Mouse (Mus musculus) neural tube, embryonic 15.5 days (tissue): Measurements from ENCODE around the gene Lrrc4. TPM values are rescaled to one million over a fixed set of nuclear protein-coding genes. Genes with fewer than 3 reads are reported as not detected.

Experiments
- ATAC-seq: fragments of 200-750 bp; cut with Nextera tagmentation; 2 replicates; pipeline ENCODE4 v1.8.0; 2017; ENCODE audit warnings: mild to moderate bottlenecking, moderate TSS enrichment, moderate library complexity; ENCODE audit not compliant: low FRiP score
- H3K27ac ChIP-seq: fragments of 300-500 bp; sonication (generic); replicated peaks from 2 replicates; pipeline ENCODE4 v1.5.1; 2015; ENCODE audit warnings: mild to moderate bottlenecking, inconsistent platforms
- H3K27me3 ChIP-seq: fragments of 300-500 bp; sonication (generic); replicated peaks from 2 replicates; pipeline ENCODE4 v1.6.1; 2015; ENCODE audit warnings: inconsistent platforms
- H3K36me3 ChIP-seq: fragments of 300-500 bp; sonication (generic); 2 replicates; pipeline ENCODE4 v1.6.1; 2015; ENCODE audit warnings: inconsistent platforms
- H3K4me1 ChIP-seq: fragments of 300-500 bp; sonication (generic); 2 replicates; pipeline ENCODE4 v1.6.1; 2015; ENCODE audit warnings: inconsistent platforms
- H3K4me2 ChIP-seq: fragments of 300-500 bp; sonication (generic); 2 replicates; pipeline ENCODE4 v1.6.1; 2015; ENCODE audit warnings: inconsistent platforms, mild to moderate bottlenecking, moderate library complexity
- H3K4me3 ChIP-seq: fragments of 300-500 bp; sonication (generic); replicated peaks from 2 replicates; pipeline ENCODE4 v1.5.1; 2015; ENCODE audit warnings: mild to moderate bottlenecking, inconsistent platforms
- H3K9ac ChIP-seq: fragments of 300-500 bp; sonication (generic); replicated peaks from 2 replicates; pipeline ENCODE4 v1.6.1; 2015; ENCODE audit warnings: mild to moderate bottlenecking, inconsistent platforms
- H3K9me3 ChIP-seq: fragments of 300-500 bp; sonication (generic); replicated peaks from 2 replicates; pipeline ENCODE4 v1.6.1; 2016; ENCODE audit warnings: inconsistent platforms
- WGBS: fragments of 180-500 bp; shearing (Covaris S2); methylation state at CpG from one replicate; pipeline ENCODE4 v1.1.7; 2015; ENCODE audit warnings: mixed read lengths; 5-methylcytosine and 5-hydroxymethylcytosine counted together
- polyA plus RNA-seq: library from polyadenylated mRNA; unstranded; fragments of >200 nt; fragmentation: Nextera tagmentation; extraction: Ambion mirVana; gene quantifications from 2 replicates; pipeline ENCODE4 v1.2.1, GENCODE M21; 2015

Lrrc4 gene
- polyA plus RNA-seq, 1 experiment from 2014 or later, result 8.5 TPM

- no peaks in the 10 kb centered on the region for H3K9me3 ChIP-seq
- peaks cover 20% of the 10 kb centered on the region for H3K4me1 ChIP-seq
- no peak overlapping the region for H3K9ac ChIP-seq
- 82% methylated on average over 4 of the region's 4 CpGs for WGBS
- no peak overlapping the region for H3K4me3 ChIP-seq
- no peak overlapping the region for H3K4me2 ChIP-seq
- H3K36me3 ChIP-seq, result no peaks in the 10 kb centered on the region
- no peak for ATAC-seq
- no peak overlapping the region for H3K27ac ChIP-seq
- no peaks in the 10 kb centered on the region for H3K27me3 ChIP-seq
Observed at GRCm38 (mm10) chr6:28621431-28621830, 210.1 kb downstream of the Lrrc4 start.

GRCm38 (mm10) chr6:28618751-28619153, 212.8 kb downstream of the Lrrc4 start:
- 28% methylated on average over 7 of the region's 7 CpGs for WGBS
- peak; percentile 36; the same call in 1 of the 2 replicates for ATAC-seq

GRCm38 (mm10) chr6:28618299-28618698, 213.2 kb downstream of the Lrrc4 start:
- Histone ChIP-seq H3K4me2 (no peak overlapping the region), H3K27me3 (no peaks in the 10 kb centered on the region), H3K9me3 (no peaks in the 10 kb centered on the region), H3K27ac (no peak overlapping the region), H3K9ac (no peak overlapping the region), H3K4me3 (no peak overlapping the region), H3K36me3 (no peaks in the 10 kb centered on the region), H3K4me1 (peaks cover 23% of the 10 kb centered on the region)
- ATAC-seq, result no peak
- WGBS, result 32% methylated on average over 3 of the region's 3 CpGs

More at GRCm38 (mm10) chr6:28618751-28619153, 212.8 kb downstream of the Lrrc4 start:
- H3K9me3 ChIP-seq, result no peaks in the 10 kb centered on the region
- no peak overlapping the region for H3K4me2 ChIP-seq
- H3K4me3 ChIP-seq, result no peak overlapping the region
- no peaks in the 10 kb centered on the region for H3K27me3 ChIP-seq
- no peak overlapping the region for H3K27ac ChIP-seq
- H3K36me3 ChIP-seq, result no peaks in the 10 kb centered on the region
- no peak overlapping the region for H3K9ac ChIP-seq
- H3K4me1 ChIP-seq, result peaks cover 23% of the 10 kb centered on the region

GRCm38 (mm10) chr6:28615966-28616365, 215.6 kb downstream of the Lrrc4 start:
- no peak for ATAC-seq

GRCm38 (mm10) chr6:28615408-28615807, 216.1 kb downstream of the Lrrc4 start:
- Histone ChIP-seq H3K4me1 (peaks cover 19% of the 10 kb centered on the region), H3K9ac (no peak overlapping the region), H3K4me3 (no peak overlapping the region), H3K4me2 (no peak overlapping the region), H3K27ac (no peak overlapping the region), H3K9me3 (no peaks in the 10 kb centered on the region), H3K27me3 (no peaks in the 10 kb centered on the region), H3K36me3 (no peaks in the 10 kb centered on the region)
- WGBS, result 77% methylated on average over 3 of the region's 3 CpGs
- ATAC-seq, result no peak

More at GRCm38 (mm10) chr6:28615966-28616365, 215.6 kb downstream of the Lrrc4 start:
- H3K27ac ChIP-seq, result no peak overlapping the region
- no peaks in the 10 kb centered on the region for H3K27me3 ChIP-seq
- no peaks in the 10 kb centered on the region for H3K36me3 ChIP-seq
- 33% methylated on average over 3 of the region's 3 CpGs for WGBS
- H3K4me1 ChIP-seq, result peaks cover 19% of the 10 kb centered on the region
- H3K9me3 ChIP-seq, result no peaks in the 10 kb centered on the region
- H3K9ac ChIP-seq, result no peak overlapping the region
- H3K4me2 ChIP-seq, result no peak overlapping the region
- H3K4me3 ChIP-seq, result no peak overlapping the region

- H3K4me1 ChIP-seq, result peaks cover 19% of the 10 kb centered on the region
- ATAC-seq, result no peak
- 74% methylated on average over 4 of the region's 4 CpGs for WGBS
Observed at GRCm38 (mm10) chr6:28614856-28615255, 216.7 kb downstream of the Lrrc4 start.

GRCm38 (mm10) chr6:28613441-28613840, 218.1 kb downstream of the Lrrc4 start:
- 68% methylated on average over 4 of the region's 4 CpGs for WGBS

More at GRCm38 (mm10) chr6:28614856-28615255, 216.7 kb downstream of the Lrrc4 start:
- H3K27me3 ChIP-seq, result no peaks in the 10 kb centered on the region
- no peaks in the 10 kb centered on the region for H3K9me3 ChIP-seq
- H3K4me2 ChIP-seq, result no peak overlapping the region
- H3K4me3 ChIP-seq, result no peak overlapping the region
- H3K9ac ChIP-seq, result no peak overlapping the region
- no peaks in the 10 kb centered on the region for H3K36me3 ChIP-seq
- no peak overlapping the region for H3K27ac ChIP-seq

More at GRCm38 (mm10) chr6:28613441-28613840, 218.1 kb downstream of the Lrrc4 start:
- Histone ChIP-seq H3K4me1 (peaks cover 9% of the 10 kb centered on the region), H3K27ac (no peak overlapping the region), H3K4me3 (no peak overlapping the region), H3K36me3 (no peaks in the 10 kb centered on the region), H3K27me3 (no peaks in the 10 kb centered on the region), H3K9ac (no peak overlapping the region), H3K4me2 (no peak overlapping the region), H3K9me3 (no peaks in the 10 kb centered on the region)
- ATAC-seq, result no peak

Other genes starting within 250 kb of the Lrrc4 start
- gene Lep, start 228.5 kb upstream of the Lrrc4 start, polyA plus RNA-seq, result not detected in 2 replicates